Mouse (Mus musculus) thymus, adult 2 months (tissue): Measurements from ENCODE around the gene Rere. TPM values are rescaled to one million over a fixed set of nuclear protein-coding genes. Genes with fewer than 3 reads are reported as not detected.
"Not testable (repeated sequence)": the region's sequence is repeated elsewhere in the genome, so short reads cannot be mapped to it uniquely, and the experiment has no call there.

Experiments
- DNase-seq: peaks from one replicate; pipeline ENCODE4 v3.0.0; 2021
- H3K27ac ChIP-seq: fragments of 200-500 bp; 2 replicates; pipeline ENCODE4 v1.5.1; 2012; ENCODE audit warnings: low read length, control low read depth; ENCODE audit not compliant: control insufficient read depth, insufficient read depth
- H3K27me3 ChIP-seq: fragments of 200-500 bp; 2 replicates; pipeline ENCODE4 v1.6.1; 2012; ENCODE audit warnings: mild to moderate bottlenecking, low read length, moderate library complexity, mixed read lengths; ENCODE audit not compliant: control insufficient read depth, insufficient read depth
- H3K36me3 ChIP-seq: fragments of 200-500 bp; 2 replicates; pipeline ENCODE4 v1.6.1; 2012; ENCODE audit warnings: mild to moderate bottlenecking, low read length, moderate library complexity; ENCODE audit not compliant: control insufficient read depth, insufficient read depth
- H3K4me1 ChIP-seq: fragments of 200-500 bp; replicated peaks from 2 replicates; pipeline ENCODE4 v1.6.1; 2012; ENCODE audit warnings: low read length; ENCODE audit not compliant: control insufficient read depth, insufficient read depth
- H3K4me3 ChIP-seq: fragments of 200-500 bp; 2 replicates; pipeline ENCODE4 v1.5.1; 2012; ENCODE audit warnings: mild to moderate bottlenecking, low read length, control low read depth, moderate library complexity; ENCODE audit not compliant: control insufficient read depth, insufficient read depth
- CTCF ChIP-seq: fragments of 200-500 bp; IDR thresholded peaks from 2 replicates; pipeline ENCODE4 v1.5.1; 2012; ENCODE audit warnings: mild to moderate bottlenecking, control low read depth, low read length, moderate library complexity, borderline replicate concordance; ENCODE audit not compliant: control insufficient read depth, poor library complexity, insufficient read depth; ENCODE audit errors: extremely low read depth
- POLR2A ChIP-seq: fragments of 200-500 bp; IDR thresholded peaks from 2 replicates; pipeline ENCODE4 v1.6.1; 2012; ENCODE audit warnings: mild to moderate bottlenecking, low read length, control low read depth, moderate library complexity; ENCODE audit not compliant: control insufficient read depth, poor library complexity, insufficient read depth; ENCODE audit errors: extremely low read depth
- WGBS: fragments of 180-500 bp; shearing (Covaris S2); methylation state at CpG from one replicate; pipeline ENCODE4 v1.1.7; 2018; 5-methylcytosine and 5-hydroxymethylcytosine counted together
- polyA plus RNA-seq: library from polyadenylated mRNA; depleted of rRNA; stranded (reverse); fragments of >200 nt; gene quantifications from 2 replicates; pipeline ENCODE4 v1.2.3, GENCODE M21; 2012

Rere gene
- polyA plus RNA-seq, 1 experiment = 52.5 TPM

DNA sequence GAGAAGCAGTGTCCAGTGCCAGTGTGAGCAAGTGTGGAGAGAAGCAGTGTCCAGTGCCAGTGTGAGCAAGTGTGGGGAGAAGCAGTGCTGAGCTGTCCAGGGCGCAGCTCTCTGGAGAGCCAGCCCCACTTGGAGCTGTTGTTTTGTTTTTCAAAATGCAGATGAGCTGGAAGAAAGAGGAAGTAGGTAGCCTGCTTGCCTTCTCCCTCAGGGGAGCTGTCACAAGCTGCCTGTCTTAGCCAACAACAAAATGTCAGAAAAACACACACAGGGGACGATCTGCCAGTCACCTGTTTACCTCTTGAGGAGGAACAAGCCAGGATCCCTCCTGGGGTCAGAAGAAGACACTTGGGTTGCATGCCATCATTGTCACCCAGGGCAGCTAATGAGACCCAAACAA is 204.7 kb downstream of the Rere start:
- Histone ChIP-seq H3K27ac (peak overlapping the region; percentile 2; the same call in 1 of the 2 replicates), H3K36me3 (no peaks in the 10 kb centered on the region), H3K4me1 (peaks cover 11% of the 10 kb centered on the region), H3K4me3 (no peak overlapping the region), H3K27me3 (no peaks in the 10 kb centered on the region)
- WGBS = 51% methylated on average over 2 of the region's 2 CpGs
- DNase-seq = no peak
- no peak for TF ChIP-seq POLR2A
- no peak for TF ChIP-seq CTCF

- no peak for DNase-seq
- WGBS = 98% methylated on average over 5 of the region's 5 CpGs
- Histone ChIP-seq H3K27ac (no peak overlapping the region), H3K27me3 (no peaks in the 10 kb centered on the region), H3K36me3 (no peaks in the 10 kb centered on the region), H3K4me3 (no peak overlapping the region), H3K4me1 (peaks cover 11% of the 10 kb centered on the region)
- TF ChIP-seq POLR2A (no peak), CTCF (no peak)
Measured at GRCm38 (mm10) chr4:150487109-150487508, 205.7 kb downstream of the Rere start.

DNA sequence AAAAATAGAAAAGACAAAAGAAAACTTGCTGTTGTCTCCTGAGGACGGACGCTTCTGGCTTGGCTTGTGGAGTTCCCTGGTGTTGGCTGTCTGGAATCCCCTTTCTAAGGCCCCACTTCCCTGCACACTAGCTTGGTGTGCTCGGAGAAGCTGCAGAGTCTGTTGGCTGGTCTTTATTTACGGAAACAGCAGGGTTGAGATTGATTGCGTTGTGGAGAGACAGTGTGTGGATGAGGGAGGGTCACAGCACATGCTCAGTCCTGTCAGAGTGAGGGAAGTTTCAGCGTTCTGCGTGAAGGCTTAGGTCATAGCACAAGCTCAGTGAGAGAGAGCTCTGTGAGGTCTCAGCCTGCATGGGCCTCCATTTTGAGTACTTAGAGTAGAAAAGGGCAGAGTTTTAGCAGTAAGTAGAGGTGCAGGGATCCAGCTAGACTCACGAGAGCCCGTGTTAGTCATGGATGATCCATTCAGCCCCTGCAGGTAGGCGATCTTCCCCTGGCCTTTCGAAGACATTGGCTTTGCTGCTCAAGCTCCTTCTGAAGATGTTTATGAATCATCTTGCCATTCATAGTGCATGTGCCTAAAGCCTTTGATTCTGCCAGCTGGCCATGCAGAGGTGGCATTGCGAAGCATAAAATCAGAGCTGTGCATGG is 206.8 kb downstream of the Rere start:
- Histone ChIP-seq H3K27ac (peak overlapping the region; percentile 45; the same call in 1 of the 2 replicates), H3K27me3 (no peaks in the 10 kb centered on the region), H3K4me3 (peak overlapping the region; percentile 10; the same call in 1 of the 2 replicates), H3K4me1 (peaks cover 11% of the 10 kb centered on the region), H3K36me3 (no peaks in the 10 kb centered on the region)
- 46% methylated on average over 12 of the region's 12 CpGs for WGBS
- peak; percentile 6 for DNase-seq
- TF ChIP-seq CTCF (no peak), POLR2A (no peak)

GRCm38 (mm10) chr4:150488767-150489166 is 207.3 kb downstream of the Rere start:
- Histone ChIP-seq H3K27ac (peak overlapping the region; percentile 45; the same call in 1 of the 2 replicates), H3K4me1 (peaks cover 11% of the 10 kb centered on the region), H3K4me3 (no peak overlapping the region), H3K36me3 (no peaks in the 10 kb centered on the region), H3K27me3 (no peaks in the 10 kb centered on the region)
- DNase-seq = no peak
- 59% methylated on average over 4 of the region's 4 CpGs for WGBS
- TF ChIP-seq CTCF = no peak
- TF ChIP-seq POLR2A = no peak

DNA sequence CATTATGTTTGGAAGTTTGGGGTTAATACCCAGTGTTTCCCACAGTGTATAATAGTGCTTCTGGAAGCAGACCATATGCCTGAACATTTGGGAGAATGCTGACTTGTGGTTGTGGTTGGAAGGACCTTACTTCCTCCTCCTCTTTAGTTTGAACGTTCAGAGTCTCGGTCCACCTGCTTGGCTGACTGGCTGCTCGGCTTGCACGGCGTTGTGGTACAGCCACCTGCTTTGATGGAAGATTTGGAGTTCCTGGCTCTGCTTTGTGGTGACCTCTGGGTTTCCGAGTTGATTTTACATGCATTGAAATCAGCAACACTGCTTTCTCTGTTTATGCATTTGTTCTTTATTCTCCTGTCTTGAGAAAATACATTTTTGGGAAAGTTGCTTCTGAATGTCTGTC is 208.6 kb downstream of the Rere start:
- no peak for TF ChIP-seq POLR2A
- no peak for TF ChIP-seq CTCF

DNA sequence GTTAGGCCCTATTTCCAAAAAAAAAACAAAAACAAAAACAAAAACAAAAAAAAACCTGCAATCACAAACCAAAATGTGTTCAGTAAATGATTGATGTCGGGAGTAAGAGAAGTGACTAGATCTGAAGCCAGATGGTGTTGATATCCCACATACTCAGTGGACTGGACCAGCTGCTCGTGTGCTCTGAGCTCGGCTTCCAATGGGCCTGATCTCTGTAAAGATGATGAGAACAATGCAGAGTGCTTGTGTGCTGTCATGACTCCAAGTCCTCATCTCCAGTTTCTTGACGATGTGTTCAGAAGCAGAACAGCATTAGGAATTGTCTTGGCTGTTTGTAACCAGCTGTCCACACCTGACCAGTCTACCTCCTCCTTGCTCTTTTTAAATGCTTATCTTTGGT is 210.3 kb downstream of the Rere start:
- Histone ChIP-seq H3K4me3 (no peak overlapping the region), H3K36me3 (no peaks in the 10 kb centered on the region), H3K4me1 (peaks cover 11% of the 10 kb centered on the region), H3K27ac (no peak overlapping the region), H3K27me3 (no peaks in the 10 kb centered on the region)
- TF ChIP-seq CTCF (no peak), POLR2A (no peak)
- 97% methylated on average over 4 of the region's 4 CpGs for WGBS
- no peak for DNase-seq

More for the DNA sequence above, 208.6 kb downstream of the Rere start:
- H3K36me3 ChIP-seq = no peaks in the 10 kb centered on the region
- no peak for DNase-seq
- 4% methylated on average over 6 of the region's 6 CpGs for WGBS
- no peak overlapping the region for H3K4me3 ChIP-seq
- no peaks in the 10 kb centered on the region for H3K27me3 ChIP-seq
- peaks cover 11% of the 10 kb centered on the region for H3K4me1 ChIP-seq
- H3K27ac ChIP-seq = no peak overlapping the region

DNA sequence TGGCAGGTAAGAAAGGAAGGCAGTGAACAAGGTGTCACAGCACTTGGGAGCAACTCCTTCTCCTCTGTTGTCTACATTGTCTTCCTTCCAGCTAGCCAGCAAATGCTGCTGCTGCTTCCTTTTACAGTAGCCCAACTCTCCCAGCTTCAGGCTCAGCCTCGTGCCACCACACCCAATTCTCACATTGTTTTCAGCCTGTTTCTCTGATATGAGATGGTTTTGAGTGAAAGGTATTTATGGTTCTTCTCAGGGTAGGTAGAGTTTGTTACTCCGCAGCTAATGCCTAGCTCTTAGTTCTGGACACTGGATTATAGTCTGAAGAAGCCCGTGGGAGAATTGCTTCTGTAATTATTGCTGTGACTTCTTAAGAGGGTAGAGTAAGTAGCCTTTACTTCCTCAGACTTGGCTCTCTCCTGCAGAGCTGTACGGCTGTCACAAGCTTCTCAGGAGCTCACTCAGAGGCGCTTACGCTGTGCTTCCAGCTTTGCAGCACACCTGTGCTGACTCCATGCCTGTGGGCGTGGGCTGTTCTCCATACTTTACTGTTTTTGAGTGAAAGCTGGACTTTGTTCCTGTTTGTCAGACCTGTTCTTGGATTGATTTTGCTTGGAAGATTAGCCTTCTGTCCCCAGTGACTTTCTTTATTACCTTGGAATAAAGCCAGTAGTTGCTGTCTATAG is 212.0 kb downstream of the Rere start:
- H3K27ac ChIP-seq = no peak overlapping the region
- H3K27me3 ChIP-seq = no peaks in the 10 kb centered on the region
- TF ChIP-seq POLR2A (no peak), CTCF (no peak)
- no peak overlapping the region for H3K4me3 ChIP-seq
- DNase-seq = no peak
- peaks cover 8% of the 10 kb centered on the region for H3K4me1 ChIP-seq
- 88% methylated on average over 7 of the region's 7 CpGs for WGBS
- no peaks in the 10 kb centered on the region for H3K36me3 ChIP-seq

- not testable (repeated sequence) for H3K27me3 ChIP-seq, H3K4me1 ChIP-seq, H3K4me3 ChIP-seq, DNase-seq, H3K27ac ChIP-seq, H3K36me3 ChIP-seq
- WGBS = 88% methylated on average over 5 of the region's 5 CpGs
Measured at GRCm38 (mm10) chr4:150493938-150494330, 212.5 kb downstream of the Rere start.
